Mouse (Mus musculus) urinary bladder, adult 18-20 months (tissue): ENCODE measurements at regions not wholly inside any gene's neighbourhood (a gene's known extent, or its start where the extent isn't known, plus 50 kb on each side); places are given as distances from the start of the nearest gene placed in this dataset.

Source experiments
- DNase-seq, 2 experiments: peaks; one replicate each; pipeline ENCODE4 v3.0.0; 2022; ENCODE audit warnings: low spot score in 2 of 2, mixed read lengths in 2 of 2

- no peak for DNase-seq
These were observed 56.0 kb downstream of the Foxf2 start for GRCm38 (mm10) chr13:31681571-31681970.

- no peak for DNase-seq
These were observed 57.7 kb downstream of the Foxf2 start for GRCm38 (mm10) chr13:31683311-31683710.

GRCm38 (mm10) chr13:31688531-31688930 is 62.9 kb downstream of the Foxf2 start:
- DNase-seq, result no peak

- DNase-seq, result peak in 1 of 2 experiments; percentile 14
These were observed 63.7 kb downstream of the Foxf2 start for GRCm38 (mm10) chr13:31689317-31689716.

- DNase-seq, result no peak
These were observed 70.1 kb downstream of the Foxf2 start for GRCm38 (mm10) chr13:31695725-31696124.

GRCm38 (mm10) chr13:31704199-31704598 is 78.6 kb downstream of the Foxf2 start:
- no peak for DNase-seq

- DNase-seq, result no peak
These were observed 79.8 kb downstream of the Foxf2 start for GRCm38 (mm10) chr13:31705406-31705805.

GRCm38 (mm10) chr13:31710681-31711080 is 85.1 kb downstream of the Foxf2 start:
- no peak for DNase-seq

GRCm38 (mm10) chr13:31715683-31716082 is 90.1 kb downstream of the Foxf2 start:
- no peak for DNase-seq

GRCm38 (mm10) chr13:31716771-31717170 is 89.7 kb upstream of the Foxc1 start:
- no peak for DNase-seq

- DNase-seq, result no peak
These were observed 85.7 kb upstream of the Foxc1 start for GRCm38 (mm10) chr13:31720731-31721130.

GRCm38 (mm10) chr13:31728862-31729261 is 77.6 kb upstream of the Foxc1 start:
- DNase-seq, result no peak

- DNase-seq, result no peak
These were observed 60.2 kb upstream of the Foxc1 start for GRCm38 (mm10) chr13:31746276-31746675.
